Mouse (Mus musculus): Measurements from ENCODE around the gene Atrip. TPM values are rescaled to one million over a fixed set of nuclear protein-coding genes. Genes with fewer than 3 reads are reported as not detected.

The Atrip gene
- 26.3 and 27.2 TPM in 2 replicates for polyA plus RNA-seq (2014; fragmentation: Nextera tagmentation; extraction: Ambion mirVana)

DNA sequence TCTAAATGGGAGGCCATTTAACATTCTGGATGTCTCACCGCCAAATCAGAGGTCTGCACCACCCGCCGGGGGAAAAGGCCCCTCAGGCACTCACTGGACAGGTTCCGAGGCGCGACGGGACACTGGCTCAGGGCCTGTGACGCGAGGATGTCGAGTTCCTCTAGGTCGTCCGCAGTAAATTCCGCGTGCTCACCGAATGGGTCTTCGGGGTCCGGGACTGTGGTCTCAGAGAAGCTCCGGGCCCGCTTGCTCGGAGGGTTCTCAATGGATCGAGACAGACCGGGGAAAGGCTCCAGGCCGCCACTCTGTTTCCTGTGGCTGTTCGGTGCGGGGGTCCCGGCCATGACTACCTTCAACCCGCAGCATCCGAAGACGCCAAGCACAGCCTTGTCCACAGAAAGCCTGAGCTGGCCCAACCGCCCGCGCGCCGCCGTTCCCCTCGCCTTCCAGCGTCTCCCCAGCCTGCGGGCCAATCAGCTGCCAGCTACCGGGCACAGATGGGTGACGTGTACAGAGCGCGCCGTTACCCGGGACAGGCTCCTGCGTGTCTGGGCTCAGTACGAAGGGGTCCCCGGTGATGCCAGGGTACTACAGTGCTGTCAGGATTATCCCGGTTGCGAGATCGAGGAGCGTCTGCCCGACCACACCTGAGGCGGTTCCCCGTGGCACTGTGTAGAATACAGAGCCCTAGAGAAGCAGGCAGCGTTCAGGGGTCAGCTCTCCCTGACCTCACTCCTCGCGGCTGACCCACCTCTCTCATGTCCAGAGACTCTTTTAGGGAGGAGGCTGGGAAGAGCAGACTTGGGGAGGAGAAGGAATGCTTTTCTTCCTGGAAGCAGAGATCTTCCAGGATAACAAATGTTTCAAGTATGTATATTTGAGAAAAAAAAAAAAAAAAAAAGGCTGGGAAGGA lies at the start of gene Atrip:
TSS of gene Atrip (minus strand) at position 464 of the 913 bp plus-strand sequence.
- ATAC-seq (replicated peaks; ENCODE audit: insufficient number of reproducible peaks, low FRiP score, low TSS enrichment, low read depth) = peak; percentile 98
- H3K36me3 ChIP-seq (replicated peaks; ENCODE audit: control insufficient read depth, insufficient read depth, low read depth, low read length) = no peaks in the 10 kb centered on the region; the same call in 1 of the 2 replicates

DNA sequence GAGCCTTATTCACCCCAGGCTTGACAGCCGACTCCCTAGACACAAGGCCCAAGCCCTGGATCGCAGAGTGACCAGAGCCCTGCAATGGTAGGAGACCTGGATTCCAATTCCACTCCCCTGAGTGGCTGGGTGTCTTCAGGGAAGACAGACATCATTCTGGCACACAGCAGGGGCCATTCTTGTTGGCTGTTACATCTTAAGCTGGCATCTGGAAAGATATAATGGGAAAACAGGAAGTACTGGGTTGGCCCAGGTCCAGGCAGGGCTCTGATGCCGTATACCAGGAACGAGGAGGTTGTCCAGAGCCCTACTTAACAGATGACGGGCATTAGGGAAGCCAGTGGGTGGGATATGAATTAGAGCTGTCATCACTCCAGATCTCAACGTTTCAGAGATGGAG lies 49.3 kb upstream of the Atrip start:
- DNase-seq (ENCODE audit: low spot score) (no peak), ATAC-seq (replicated peaks; ENCODE audit: insufficient number of reproducible peaks, low FRiP score, low TSS enrichment, low read depth) (0 out of 2 replicates have a peak, but pooled peaks have one; percentile 10)
- 60% methylated on average over 6 of the region's 6 CpGs for WGBS
- no peak overlapping the region for H3K4me3 ChIP-seq (ENCODE audit: low read depth, low read length)
- no peaks in the 10 kb centered on the region for H3K4me1 ChIP-seq (ENCODE audit: control insufficient read depth, insufficient read depth, low read length)
- no peak overlapping the region for H3K27ac ChIP-seq (replicated peaks; ENCODE audit: low read depth, low read length)
- no peaks in the 10 kb centered on the region for H3K36me3 ChIP-seq (replicated peaks; ENCODE audit: control insufficient read depth, insufficient read depth, low read depth, low read length)
- H3K4me2 ChIP-seq (ENCODE audit: low read depth, low read length) = no peak overlapping the region
- no peaks in the 10 kb centered on the region for H3K9me3 ChIP-seq (replicated peaks; ENCODE audit: control insufficient read depth, low read length)
- H3K9ac ChIP-seq (replicated peaks; ENCODE audit: low read length) = no peak overlapping the region
- H3K27me3 ChIP-seq (ENCODE audit: control insufficient read depth, insufficient read depth, low read length) = no peaks in the 10 kb centered on the region

More for the DNA sequence above, at the start of gene Atrip:
- under 1% methylated on average over 57 of the region's 57 CpGs for WGBS
- peak within 1 kb of the TSS; percentile 71 for H3K4me3 ChIP-seq (ENCODE audit: low read depth, low read length)
- no peaks in the 10 kb centered on the region; the same call in 1 of the 2 replicates for H3K4me1 ChIP-seq (ENCODE audit: control insufficient read depth, insufficient read depth, low read length)
- peak; percentile 92 for DNase-seq (ENCODE audit: low spot score)
- peak within 1 kb of the TSS; percentile 71 for H3K9ac ChIP-seq (replicated peaks; ENCODE audit: low read length)
- H3K27ac ChIP-seq (replicated peaks; ENCODE audit: low read depth, low read length) = no peak within 1 kb of the TSS
- H3K4me2 ChIP-seq (ENCODE audit: low read depth, low read length) = peak within 1 kb of the TSS; percentile 89
- H3K27me3 ChIP-seq (ENCODE audit: control insufficient read depth, insufficient read depth, low read length) = no peaks in the 10 kb centered on the region
- no peaks in the 10 kb centered on the region for H3K9me3 ChIP-seq (replicated peaks; ENCODE audit: control insufficient read depth, low read length)

- DNase-seq (ENCODE audit: low spot score) (peak; percentile 62), ATAC-seq (replicated peaks; ENCODE audit: insufficient number of reproducible peaks, low FRiP score, low TSS enrichment, low read depth) (no peak)
- Histone ChIP-seq H3K4me1 (ENCODE audit: control insufficient read depth, insufficient read depth, low read length) (no peaks in the 10 kb centered on the region), H3K27ac (replicated peaks; ENCODE audit: low read depth, low read length) (no peak overlapping the region), H3K9ac (replicated peaks; ENCODE audit: low read length) (no peak overlapping the region), H3K36me3 (replicated peaks; ENCODE audit: control insufficient read depth, insufficient read depth, low read depth, low read length) (peaks cover 4% of the 10 kb centered on the region; the same call in 1 of the 2 replicates), H3K27me3 (ENCODE audit: control insufficient read depth, insufficient read depth, low read length) (no peaks in the 10 kb centered on the region), H3K4me3 (ENCODE audit: low read depth, low read length) (no peak overlapping the region), H3K9me3 (replicated peaks; ENCODE audit: control insufficient read depth, low read length) (no peaks in the 10 kb centered on the region), H3K4me2 (ENCODE audit: low read depth, low read length) (no peak overlapping the region)
- WGBS = 45% methylated on average over 2 of the region's 2 CpGs
These were observed 48.7 kb upstream of the Atrip start for GRCm38 (mm10) chr9:109122553-109123085.

DNA sequence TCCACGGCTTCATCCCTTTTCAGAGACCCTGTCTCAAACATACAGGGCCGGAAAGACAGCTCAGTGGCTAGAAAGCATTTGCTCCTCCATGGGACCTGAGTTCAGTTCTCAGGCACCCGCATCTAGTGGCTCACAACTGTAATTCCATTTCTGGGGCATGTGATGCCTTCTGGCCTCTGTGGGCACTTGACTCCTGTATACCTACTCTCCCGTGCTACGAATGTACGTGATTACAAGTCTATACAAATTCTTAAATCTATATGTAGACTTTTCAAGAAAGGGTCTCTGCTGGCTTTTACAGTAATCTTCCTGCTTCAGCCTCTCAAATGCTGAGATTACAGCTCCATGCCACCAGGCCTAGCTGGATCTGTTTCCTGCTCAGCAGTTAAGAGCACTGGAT lies 47.0 kb upstream of the Atrip start:
- Histone ChIP-seq H3K9ac (replicated peaks; ENCODE audit: low read length) (no peak overlapping the region), H3K9me3 (replicated peaks; ENCODE audit: control insufficient read depth, low read length) (no peaks in the 10 kb centered on the region), H3K4me2 (ENCODE audit: low read depth, low read length) (no peak overlapping the region), H3K27me3 (ENCODE audit: control insufficient read depth, insufficient read depth, low read length) (no peaks in the 10 kb centered on the region), H3K4me3 (ENCODE audit: low read depth, low read length) (no peak overlapping the region), H3K27ac (replicated peaks; ENCODE audit: low read depth, low read length) (no peak overlapping the region), H3K36me3 (replicated peaks; ENCODE audit: control insufficient read depth, insufficient read depth, low read depth, low read length) (peaks cover 12% of the 10 kb centered on the region), H3K4me1 (ENCODE audit: control insufficient read depth, insufficient read depth, low read length) (no peaks in the 10 kb centered on the region)
- DNase-seq (ENCODE audit: low spot score) (no peak), ATAC-seq (replicated peaks; ENCODE audit: insufficient number of reproducible peaks, low FRiP score, low TSS enrichment, low read depth) (no peak)
- whole genome bisulfite sequencing = 88% methylated on average over 6 of the region's 6 CpGs

GRCm38 (mm10) chr9:109119571-109119970 lies 45.6 kb upstream of the Atrip start:
- Histone ChIP-seq H3K9me3 (replicated peaks; ENCODE audit: control insufficient read depth, low read length) (no peaks in the 10 kb centered on the region), H3K27me3 (ENCODE audit: control insufficient read depth, insufficient read depth, low read length) (no peaks in the 10 kb centered on the region), H3K9ac (replicated peaks; ENCODE audit: low read length) (no peak overlapping the region), H3K36me3 (replicated peaks; ENCODE audit: control insufficient read depth, insufficient read depth, low read depth, low read length) (peaks cover 17% of the 10 kb centered on the region), H3K4me3 (ENCODE audit: low read depth, low read length) (no peak overlapping the region), H3K27ac (replicated peaks; ENCODE audit: low read depth, low read length) (no peak overlapping the region), H3K4me2 (ENCODE audit: low read depth, low read length) (no peak overlapping the region), H3K4me1 (ENCODE audit: control insufficient read depth, insufficient read depth, low read length) (no peaks in the 10 kb centered on the region)
- ATAC-seq (replicated peaks; ENCODE audit: insufficient number of reproducible peaks, low FRiP score, low TSS enrichment, low read depth) (no peak), DNase-seq (ENCODE audit: low spot score) (no peak)
- WGBS = 92% methylated on average over 9 of the region's 9 CpGs

DNA sequence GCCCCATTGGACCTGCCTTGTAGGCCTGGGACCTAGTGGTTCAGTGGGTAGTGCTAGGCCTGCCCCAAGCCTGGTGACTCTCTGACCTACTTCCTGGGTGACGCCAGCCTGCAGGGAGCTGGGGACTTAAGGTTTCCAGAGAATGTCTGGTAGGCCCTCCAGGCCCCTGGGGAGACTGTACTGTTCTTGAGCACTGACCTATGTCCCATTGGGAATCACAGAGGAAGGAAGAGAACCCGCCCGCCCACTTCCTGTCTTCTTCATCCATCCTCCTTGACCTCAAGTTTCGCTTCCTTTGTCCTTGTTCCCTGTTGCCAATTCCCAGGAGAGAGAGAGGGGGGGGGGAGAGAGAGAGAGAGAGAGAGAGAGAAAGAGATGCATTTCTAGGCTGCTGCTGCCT lies 44.2 kb upstream of the Atrip start:
- 86% methylated on average over 4 of the region's 4 CpGs for WGBS
- Histone ChIP-seq H3K27ac (replicated peaks; ENCODE audit: low read depth, low read length) (no peak overlapping the region), H3K36me3 (replicated peaks; ENCODE audit: control insufficient read depth, insufficient read depth, low read depth, low read length) (peaks cover 18% of the 10 kb centered on the region), H3K4me2 (ENCODE audit: low read depth, low read length) (no peak overlapping the region), H3K9ac (replicated peaks; ENCODE audit: low read length) (no peak overlapping the region), H3K9me3 (replicated peaks; ENCODE audit: control insufficient read depth, low read length) (no peaks in the 10 kb centered on the region), H3K27me3 (ENCODE audit: control insufficient read depth, insufficient read depth, low read length) (no peaks in the 10 kb centered on the region), H3K4me1 (ENCODE audit: control insufficient read depth, insufficient read depth, low read length) (no peaks in the 10 kb centered on the region), H3K4me3 (ENCODE audit: low read depth, low read length) (no peak overlapping the region)
- ATAC-seq (replicated peaks; ENCODE audit: insufficient number of reproducible peaks, low FRiP score, low TSS enrichment, low read depth) = no peak
- DNase-seq (ENCODE audit: low spot score) = no peak

DNA sequence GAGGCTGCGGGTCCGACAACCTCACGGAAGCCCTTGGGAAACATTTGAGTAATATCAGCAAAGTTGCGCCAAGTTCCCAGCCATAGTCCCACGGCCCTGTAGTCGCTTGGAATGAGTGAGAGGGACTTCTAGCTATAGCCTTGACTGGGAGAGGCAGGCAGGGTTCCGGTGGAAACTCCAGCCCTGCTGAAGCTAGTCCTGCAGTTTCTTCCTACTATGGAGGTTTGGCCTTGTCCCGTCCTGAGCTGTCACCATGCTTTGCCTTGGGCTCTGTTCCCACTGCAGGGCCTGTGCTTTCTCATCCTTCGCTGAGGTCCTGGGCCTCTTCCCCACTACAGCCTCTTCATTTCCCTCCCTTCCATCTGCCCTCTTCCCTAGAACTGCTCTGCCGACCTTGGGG lies 42.3 kb upstream of the Atrip start:
- Histone ChIP-seq H3K27me3 (ENCODE audit: control insufficient read depth, insufficient read depth, low read length) (no peaks in the 10 kb centered on the region), H3K4me1 (ENCODE audit: control insufficient read depth, insufficient read depth, low read length) (no peaks in the 10 kb centered on the region), H3K36me3 (replicated peaks; ENCODE audit: control insufficient read depth, insufficient read depth, low read depth, low read length) (peaks cover 30% of the 10 kb centered on the region), H3K9me3 (replicated peaks; ENCODE audit: control insufficient read depth, low read length) (no peaks in the 10 kb centered on the region), H3K9ac (replicated peaks; ENCODE audit: low read length) (no peak overlapping the region), H3K4me3 (ENCODE audit: low read depth, low read length) (no peak overlapping the region), H3K27ac (replicated peaks; ENCODE audit: low read depth, low read length) (no peak overlapping the region), H3K4me2 (ENCODE audit: low read depth, low read length) (no peak overlapping the region)
- ATAC-seq (replicated peaks; ENCODE audit: insufficient number of reproducible peaks, low FRiP score, low TSS enrichment, low read depth) = no peak
- DNase-seq (ENCODE audit: low spot score) = no peak
- WGBS = 94% methylated on average over 10 of the region's 10 CpGs

- Histone ChIP-seq H3K4me3 (ENCODE audit: low read depth, low read length) (no peak overlapping the region), H3K27me3 (ENCODE audit: control insufficient read depth, insufficient read depth, low read length) (no peaks in the 10 kb centered on the region), H3K9ac (replicated peaks; ENCODE audit: low read length) (no peak overlapping the region), H3K9me3 (replicated peaks; ENCODE audit: control insufficient read depth, low read length) (no peaks in the 10 kb centered on the region), H3K36me3 (replicated peaks; ENCODE audit: control insufficient read depth, insufficient read depth, low read depth, low read length) (peaks cover 33% of the 10 kb centered on the region), H3K27ac (replicated peaks; ENCODE audit: low read depth, low read length) (no peak overlapping the region), H3K4me2 (ENCODE audit: low read depth, low read length) (no peak overlapping the region), H3K4me1 (ENCODE audit: control insufficient read depth, insufficient read depth, low read length) (no peaks in the 10 kb centered on the region)
- ATAC-seq (replicated peaks; ENCODE audit: insufficient number of reproducible peaks, low FRiP score, low TSS enrichment, low read depth) (no peak), DNase-seq (ENCODE audit: low spot score) (no peak)
- 81% methylated on average over 7 of the region's 7 CpGs for WGBS
These were observed 40.9 kb upstream of the Atrip start for GRCm38 (mm10) chr9:109114871-109115270.

All from embryonic facial prominence, embryonic 11.5 days (tissue).